Mouse (Mus musculus) cerebellum, adult 2 months (tissue): ENCODE data around the gene Smpd3.

Experiments used
- CTCF ChIP-seq: fragments of 200-500 bp; IDR thresholded peaks from 2 replicates; pipeline ENCODE4 v1.5.1; 2011; ENCODE audit warnings: low read depth, mild to moderate bottlenecking, control low read depth, low read length, moderate library complexity, borderline replicate concordance; ENCODE audit not compliant: insufficient read depth
- POLR2A ChIP-seq: fragments of 200-500 bp; IDR thresholded peaks from 2 replicates; pipeline ENCODE4 v1.6.1; 2011; ENCODE audit warnings: low read length, control low read depth, borderline replicate concordance; ENCODE audit not compliant: insufficient read depth

GRCm38 (mm10) chr8:106381026-106381425 lies 43.2 kb upstream of the Smpd3 start:
- TF ChIP-seq CTCF (no peak), POLR2A (no peak)
